Mouse (Mus musculus) brain, embryonic 18.5 days (tissue): ENCODE measurements at regions not wholly inside any gene's neighbourhood (a gene's known extent, or its start where the extent isn't known, plus 50 kb on each side); places are given as distances from the start of the nearest gene placed in this dataset.
A peak's percentile ranks its signal among the peaks of the same experiment; 100 is the strongest.

Experiments
- DNase-seq: peaks from one replicate; pipeline ENCODE4 v3.0.0-alpha.2; 2012; ENCODE audit warnings: low read depth, low spot score

DNA sequence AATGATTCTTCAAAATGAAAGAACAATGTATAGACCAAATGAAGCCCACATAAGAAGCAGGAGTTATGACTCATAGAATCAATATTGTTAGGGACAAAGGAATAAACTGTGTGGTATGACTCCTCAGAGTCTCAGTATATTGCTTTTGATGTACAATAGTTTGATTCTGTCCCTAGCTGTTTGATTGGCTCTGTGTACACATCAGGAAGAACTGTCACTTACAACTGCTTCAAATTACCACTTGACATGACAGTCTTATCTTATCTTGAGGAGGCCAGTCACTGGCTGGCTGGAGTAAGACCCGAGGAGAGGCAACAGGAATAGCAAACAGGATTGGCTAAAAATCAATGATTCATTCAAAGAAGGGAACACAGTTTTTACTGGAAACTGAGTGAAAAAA lies 1333.5 kb upstream of the Gm38303 start:
- no peak for DNase-seq

DNA sequence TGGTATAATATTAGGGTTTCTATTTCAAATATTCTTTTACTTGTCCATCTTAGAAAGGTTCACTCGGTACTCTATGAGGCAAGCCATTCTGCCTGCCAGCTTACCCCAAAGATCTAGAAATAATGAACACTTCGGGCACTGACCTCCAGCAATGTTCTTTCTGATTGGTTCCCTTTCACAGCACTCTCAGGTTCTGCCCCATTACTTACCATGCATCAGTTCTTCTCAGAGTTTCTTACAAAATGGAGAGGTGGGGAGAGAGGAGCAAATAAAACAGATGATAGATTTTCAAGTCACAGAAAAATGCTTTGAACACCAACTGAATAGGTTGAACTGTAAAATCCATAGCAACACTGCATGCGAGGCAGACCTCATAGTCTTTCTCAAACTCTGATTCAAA lies 1303.8 kb upstream of the Gm38303 start:
- DNase-seq, result no peak

DNA sequence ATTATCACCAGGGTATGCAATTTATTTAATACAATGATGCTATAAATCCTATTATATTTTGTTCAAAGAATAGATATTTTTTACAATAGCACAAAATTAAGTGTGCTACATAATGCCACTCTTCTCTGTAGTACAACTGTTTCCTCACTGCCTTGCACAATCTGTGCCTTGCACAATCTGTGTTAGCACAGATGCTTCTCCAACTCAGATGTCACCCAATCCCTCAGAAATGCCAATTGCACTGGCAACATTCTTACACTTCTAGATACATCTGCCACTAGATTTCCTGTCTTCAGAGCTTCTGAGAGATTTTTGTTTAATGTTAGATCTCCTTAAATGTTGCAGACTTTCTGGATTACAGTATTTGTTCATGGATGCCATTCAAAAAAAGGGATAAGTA lies 1266.0 kb upstream of the Gm38303 start:
- DNase-seq, result peak; percentile 14

DNA sequence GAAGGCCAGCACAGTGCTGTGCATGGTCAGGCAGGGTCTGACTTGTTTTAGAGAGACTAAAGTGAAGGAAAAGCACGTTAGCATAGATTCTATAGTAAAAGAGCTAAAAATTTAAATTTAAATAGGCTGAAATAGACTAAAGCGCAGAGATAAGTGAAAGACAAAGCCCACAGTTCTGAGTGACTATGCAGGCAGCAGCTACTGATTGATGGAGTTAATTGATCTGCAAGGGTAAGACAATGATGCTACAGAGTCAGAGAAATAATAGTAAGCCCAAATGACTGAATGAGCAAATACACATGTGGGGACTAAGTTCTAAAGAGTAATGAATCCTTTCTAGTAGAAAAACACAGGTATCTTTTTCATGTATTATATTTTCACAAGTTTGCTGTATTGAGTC lies 1228.4 kb upstream of the Gm38303 start:
- DNase-seq, result no peak

DNA sequence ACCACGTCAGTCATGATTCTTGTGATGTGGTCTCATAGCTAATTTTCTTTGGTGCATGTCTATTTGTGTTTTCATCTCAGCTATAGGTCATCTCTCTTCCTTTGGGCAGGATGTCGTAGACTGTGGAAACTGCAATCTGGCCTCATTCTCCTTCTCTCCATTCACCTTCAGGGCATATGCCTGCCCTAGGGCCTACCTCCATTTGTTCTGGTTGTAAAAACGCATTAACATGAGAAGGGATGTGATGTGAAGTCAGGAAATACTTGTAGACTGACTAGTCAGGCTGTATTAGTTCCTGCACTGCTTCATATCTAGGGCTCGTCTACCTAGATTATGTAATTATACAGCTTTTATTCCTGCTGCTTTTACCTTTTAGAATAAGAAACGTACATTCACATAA lies 1227.4 kb upstream of the Gm38303 start:
- no peak for DNase-seq
